Mouse (Mus musculus) MEL (cell line): ENCODE results near the gene Usf3. TPM values are rescaled to one million over a fixed set of nuclear protein-coding genes. Genes with fewer than 3 reads are reported as not detected.

ENCODE experiments used
- DNase-seq: peaks from one replicate; pipeline ENCODE4 v3.0.0; 2011; ENCODE audit warnings: low read depth, low spot score
- H3K27ac ChIP-seq: 2 replicates; pipeline ENCODE4 v1.5.1; 2012; ENCODE audit warnings: low read depth, mild to moderate bottlenecking, control low read depth, low read length, moderate library complexity; ENCODE audit not compliant: control insufficient read depth
- H3K27me3 ChIP-seq, 2 experiments: fragments of 150-350 bp in 1 of 2; sonication (generic) in 1 of 2; 2 replicates each; pipeline ENCODE4 v1.6.1; 2012; ENCODE audit warnings: low read length in 2 of 2, mild to moderate bottlenecking in 2 of 2, improper control_type of control experiment in 1 of 2, moderate library complexity in 1 of 2; ENCODE audit not compliant: insufficient read depth in 2 of 2, control insufficient read depth in 1 of 2
- H3K36me3 ChIP-seq, 2 experiments: 2 replicates each; pipeline ENCODE4 v1.6.1; 2012 to 2014; ENCODE audit warnings: low read length in 2 of 2, improper control_type of control experiment in 1 of 2, inconsistent platforms in 1 of 2, mild to moderate bottlenecking in 1 of 2; ENCODE audit not compliant: insufficient read depth in 2 of 2, control insufficient read depth in 1 of 2
- H3K4me1 ChIP-seq, 2 experiments: fragments of 150-350 bp in 1 of 2; sonication (generic) in 1 of 2; 2 replicates each; pipeline ENCODE4 v1.6.1; 2012; ENCODE audit warnings: low read length in 2 of 2, improper control_type of control experiment in 1 of 2, mild to moderate bottlenecking in 1 of 2; ENCODE audit not compliant: insufficient read depth in 2 of 2, control insufficient read depth in 1 of 2
- H3K4me3 ChIP-seq, 2 experiments: fragments of 150-350 bp in 1 of 2; sonication (generic) in 1 of 2; 2 replicates each; pipeline ENCODE4 v1.5.1; 2012; ENCODE audit warnings: low read depth in 2 of 2, low read length in 2 of 2, mild to moderate bottlenecking in 2 of 2, moderate library complexity in 2 of 2, control low read depth in 1 of 2, improper control_type of control experiment in 1 of 2; ENCODE audit not compliant: control insufficient read depth in 1 of 2, insufficient read depth in 1 of 2
- H3K79me2 ChIP-seq: 2 replicates; pipeline ENCODE4 v1.6.1; 2012; ENCODE audit warnings: mild to moderate bottlenecking, low read length, moderate library complexity; ENCODE audit not compliant: control insufficient read depth, poor library complexity, insufficient read depth
- H3K9ac ChIP-seq: 2 replicates; pipeline ENCODE4 v1.6.1; 2012; ENCODE audit warnings: low read depth, mild to moderate bottlenecking, control low read depth, low read length, moderate library complexity; ENCODE audit not compliant: control insufficient read depth, poor library complexity, severe bottlenecking
- H3K9me3 ChIP-seq: fragments of 150-350 bp; sonication (generic); replicated peaks from 2 replicates; pipeline ENCODE4 v1.6.1; 2012; ENCODE audit warnings: mild to moderate bottlenecking, low read length, improper control_type of control experiment, moderate library complexity; ENCODE audit not compliant: insufficient read depth
- BHLHE40 ChIP-seq: IDR thresholded peaks from 2 replicates; pipeline ENCODE4 v1.6.1; 2012; ENCODE audit warnings: low read depth, mild to moderate bottlenecking, inconsistent platforms, low read length, improper control_type of control experiment, borderline replicate concordance
- CHD1 ChIP-seq: IDR thresholded peaks from 2 replicates; pipeline ENCODE4 v1.6.1; 2012; ENCODE audit warnings: low read depth, mild to moderate bottlenecking, inconsistent platforms, low read length, improper control_type of control experiment
- CHD2 ChIP-seq: IDR thresholded peaks from 2 replicates; pipeline ENCODE4 v1.6.1; 2011; ENCODE audit warnings: low read length, improper control_type of control experiment
- E2F4 ChIP-seq: IDR thresholded peaks from 2 replicates; pipeline ENCODE4 v1.6.1; 2011; ENCODE audit warnings: low read depth, low read length, improper control_type of control experiment, borderline replicate concordance
- ELF1 ChIP-seq: IDR thresholded peaks from 2 replicates; pipeline ENCODE4 v1.6.1; 2014; ENCODE audit warnings: low read depth, mild to moderate bottlenecking, inconsistent platforms, low read length, improper control_type of control experiment, moderate library complexity
- EP300 ChIP-seq, 2 experiments: IDR thresholded peaks; 2 replicates each; pipeline ENCODE4 v1.6.1; 2011; ENCODE audit warnings: improper control_type of control experiment in 2 of 2, low read length in 2 of 2, low read depth in 1 of 2, mild to moderate bottlenecking in 1 of 2
- ETS1 ChIP-seq: IDR thresholded peaks from 2 replicates; pipeline ENCODE4 v1.6.1; 2012; ENCODE audit warnings: low read depth, mild to moderate bottlenecking, inconsistent platforms, low read length, improper control_type of control experiment, moderate library complexity
- GABPA ChIP-seq: IDR thresholded peaks from 2 replicates; pipeline ENCODE4 v1.6.1; 2012; ENCODE audit warnings: low read depth, mild to moderate bottlenecking, inconsistent platforms, low read length, improper control_type of control experiment, moderate library complexity
- GATA1 ChIP-seq: IDR thresholded peaks from 2 replicates; pipeline ENCODE4 v1.6.1; 2011; ENCODE audit warnings: low read depth, low read length, improper control_type of control experiment
- HCFC1 ChIP-seq: IDR thresholded peaks from 2 replicates; pipeline ENCODE4 v1.6.1; 2012; ENCODE audit warnings: low read depth, mild to moderate bottlenecking, inconsistent platforms, low read length, improper control_type of control experiment, moderate library complexity
- JUND ChIP-seq: IDR thresholded peaks from 2 replicates; pipeline ENCODE4 v1.6.1; 2011; ENCODE audit warnings: low read depth, mild to moderate bottlenecking, improper control_type of control experiment, low read length
- KAT2A ChIP-seq: conservative IDR thresholded peaks from 2 replicates; pipeline ENCODE4 v1.6.1; 2012; ENCODE audit warnings: low read depth, low read length, improper control_type of control experiment, inconsistent platforms
- MAFK ChIP-seq: IDR thresholded peaks from 2 replicates; pipeline ENCODE4 v1.6.1; 2011; ENCODE audit warnings: low read depth, mild to moderate bottlenecking, low read length, improper control_type of control experiment, borderline replicate concordance
- MAX ChIP-seq: IDR thresholded peaks from 2 replicates; pipeline ENCODE4 v1.6.1; 2011; ENCODE audit warnings: low read length, improper control_type of control experiment
- MAZ ChIP-seq: IDR thresholded peaks from 2 replicates; pipeline ENCODE4 v1.6.1; 2012; ENCODE audit warnings: low read depth, mild to moderate bottlenecking, inconsistent platforms, low read length, improper control_type of control experiment
- MXI1 ChIP-seq: IDR thresholded peaks from 2 replicates; pipeline ENCODE4 v1.6.1; 2011; ENCODE audit warnings: mild to moderate bottlenecking, low read depth, low read length, improper control_type of control experiment
- MYB ChIP-seq: IDR thresholded peaks from 2 replicates; pipeline ENCODE4 v1.6.1; 2011; ENCODE audit warnings: mild to moderate bottlenecking, low read depth, low read length, improper control_type of control experiment
- MYC ChIP-seq: IDR thresholded peaks from 2 replicates; pipeline ENCODE4 v1.6.1; 2011; ENCODE audit warnings: low read depth, mild to moderate bottlenecking, low read length, improper control_type of control experiment, moderate library complexity
- NELFE ChIP-seq: IDR thresholded peaks from 2 replicates; pipeline ENCODE4 v1.6.1; 2011; ENCODE audit warnings: low read depth, low read length, improper control_type of control experiment
- NRF1 ChIP-seq: IDR thresholded peaks from 2 replicates; pipeline ENCODE4 v1.6.1; 2014; ENCODE audit warnings: low read depth, mild to moderate bottlenecking, inconsistent platforms, low read length, improper control_type of control experiment, moderate library complexity; ENCODE audit not compliant: poor library complexity, insufficient read depth, severe bottlenecking
- POLR2A ChIP-seq, 2 experiments: IDR thresholded peaks; 2 replicates each; pipeline ENCODE4 v1.6.1; 2011 to 2012; ENCODE audit warnings: low read length in 2 of 2, mild to moderate bottlenecking in 2 of 2, control low read depth in 1 of 2, improper control_type of control experiment in 1 of 2, low read depth in 1 of 2, moderate library complexity in 1 of 2; ENCODE audit not compliant: control insufficient read depth in 1 of 2, insufficient read depth in 1 of 2, poor library complexity in 1 of 2
- POLR2AphosphoS2 ChIP-seq: IDR thresholded peaks from 2 replicates; pipeline ENCODE4 v1.6.1; 2011; ENCODE audit warnings: low read length, improper control_type of control experiment
- POLR2AphosphoS5 ChIP-seq: IDR thresholded peaks from 2 replicates; pipeline ENCODE4 v1.6.1; 2012; ENCODE audit warnings: low read depth, borderline replicate concordance, mild to moderate bottlenecking, inconsistent platforms, low read length, moderate library complexity, mixed read lengths
- RAD21 ChIP-seq: IDR thresholded peaks from 2 replicates; pipeline ENCODE4 v1.6.1; 2011; ENCODE audit warnings: mild to moderate bottlenecking, low read depth, low read length, improper control_type of control experiment
- RCOR1 ChIP-seq: IDR thresholded peaks from 2 replicates; pipeline ENCODE4 v1.6.1; 2012; ENCODE audit warnings: low read depth, mild to moderate bottlenecking, inconsistent platforms, low read length, improper control_type of control experiment
- SMC3 ChIP-seq: IDR thresholded peaks from 2 replicates; pipeline ENCODE4 v1.6.1; 2011; ENCODE audit warnings: low read depth, low read length, improper control_type of control experiment
- TBP ChIP-seq: IDR thresholded peaks from 2 replicates; pipeline ENCODE4 v1.8.0; 2011; ENCODE audit warnings: low read depth, low read length, improper control_type of control experiment
- TCF12 ChIP-seq: IDR thresholded peaks from 2 replicates; pipeline ENCODE4 v1.6.1; 2014; ENCODE audit warnings: low read depth, mild to moderate bottlenecking, inconsistent platforms, low read length, improper control_type of control experiment, moderate library complexity
- USF1 ChIP-seq: IDR thresholded peaks from 2 replicates; pipeline ENCODE4 v1.6.1; 2014; ENCODE audit warnings: low read depth, mild to moderate bottlenecking, inconsistent platforms, low read length, improper control_type of control experiment, moderate library complexity
- USF2 ChIP-seq, 2 experiments: IDR thresholded peaks; 2 replicates each; pipeline ENCODE4 v1.6.1; 2011 to 2012; ENCODE audit warnings: improper control_type of control experiment in 2 of 2, low read length in 2 of 2, borderline replicate concordance in 1 of 2, inconsistent platforms in 1 of 2, low read depth in 1 of 2, mild to moderate bottlenecking in 1 of 2; ENCODE audit not compliant: insufficient read depth in 1 of 2
- ZNF384 ChIP-seq: IDR thresholded peaks from 2 replicates; pipeline ENCODE4 v1.6.1; 2012; ENCODE audit warnings: low read depth, mild to moderate bottlenecking, inconsistent platforms, low read length, improper control_type of control experiment
- polyA plus RNA-seq, 2 experiments: library from polyadenylated mRNA; stranded (reverse) in 1 of 2; unstranded in 1 of 2; fragments of >175 nt in 1 of 2; fragments of >200 nt in 1 of 2; gene quantifications; 2 replicates each; pipeline versions ENCODE4 v1.2.1 to v1.2.4; 2012; ENCODE audit warnings: low replicate concordance in 2 of 2, low read depth in 1 of 2; ENCODE audit not compliant: insufficient read length in 2 of 2, insufficient read depth in 1 of 2, missing spikeins in 1 of 2
- total RNA-seq: library from RNA; depleted of rRNA; stranded (reverse); fragments of 300-350 nt; gene quantifications from 2 replicates; pipeline ENCODE4 v1.2.3, GENCODE M21; 2012

Gene Usf3
- total and polyA plus RNA-seq, 3 experiments = 3.4 to 89.6 (median 11.0) TPM

GRCm38 (mm10) chr16:44172297-44173154, 520 bp upstream of the Usf3 start (continued):
- TF ChIP-seq MYC (no peak), POLR2AphosphoS2 (peak; percentile 38; the same call in 1 of the 2 replicates), POLR2A (IDR thresholded peaks at IDR 0.05; ENCODE audit: control insufficient read depth in 1 of 2, insufficient read depth in 1 of 2, low read depth in 1 of 2, low read length in 2 of 2, poor library complexity in 1 of 2) (no peak; a peak in 1 of 4 replicates), MAFK (no peak), MAZ (peak; percentile 95; the same call in 1 of the 2 replicates)

DNA sequence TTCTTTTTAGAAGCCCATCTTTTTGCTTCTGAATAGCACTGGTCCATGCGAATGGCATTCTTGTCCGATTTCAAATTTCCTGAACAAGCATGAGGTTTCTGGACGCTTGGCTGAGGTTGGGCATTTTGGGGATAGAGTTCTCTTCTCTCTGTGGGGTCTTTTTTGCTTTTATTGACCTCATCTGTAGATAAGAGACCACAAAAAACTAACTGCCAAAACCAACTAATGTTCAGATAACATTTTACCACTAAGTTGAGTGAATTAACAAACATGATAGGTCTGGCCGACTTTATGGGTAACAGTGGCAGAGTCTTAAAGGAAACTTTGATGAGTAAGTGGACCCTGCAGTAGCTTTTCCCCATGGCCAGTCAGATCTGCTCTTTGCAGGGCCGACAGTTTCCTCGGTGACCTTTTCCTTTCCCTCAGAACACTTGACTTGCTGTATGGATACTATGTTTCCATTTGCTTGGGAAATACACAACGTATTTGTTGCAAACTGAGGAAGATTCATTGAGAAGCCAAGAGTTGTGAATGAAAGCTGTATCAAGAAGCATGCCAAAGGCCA, 1.0 kb downstream of the Usf3 start:
- H3K9me3 ChIP-seq = no peaks in the 10 kb centered on the region
- H3K27me3 ChIP-seq = no peaks in the 10 kb centered on the region
- peak; percentile 73 for DNase-seq
- H3K4me3 ChIP-seq = peak overlapping the region; percentile 84 to 96
- H3K79me2 ChIP-seq = peaks cover 26% of the 10 kb centered on the region
- H3K36me3 ChIP-seq = peaks cover 0 to 26% of the 10 kb centered on the region in 2 experiments; a peak in 2 of 4 replicates
- peak overlapping the region; percentile 91 for H3K27ac ChIP-seq
- peaks cover 17 to 22% of the 10 kb centered on the region in 2 experiments for H3K4me1 ChIP-seq
- peak overlapping the region; percentile 76 for H3K9ac ChIP-seq
- TF ChIP-seq POLR2A (IDR thresholded peaks at IDR 0.05; ENCODE audit: control insufficient read depth in 1 of 2, insufficient read depth in 1 of 2, low read depth in 1 of 2, low read length in 2 of 2, poor library complexity in 1 of 2) (peak in 1 of 2 experiments; percentile 15; a peak in 1 of 4 replicates), ELF1 (no peak; the same call in 1 of the 2 replicates), ETS1 (peak; percentile 85), ZNF384 (peak; percentile 69), JUND (no peak), GATA1 (peak; percentile 92), SMC3 (no peak), POLR2AphosphoS2 (no peak), MAX (peak; percentile 47; the same call in 1 of the 2 replicates), KAT2A (no peak), TCF12 (peak; percentile 58), CHD2 (no peak), MXI1 (peak; percentile 57; the same call in 1 of the 2 replicates), NRF1 (no peak), USF1 (no peak), GABPA (no peak), E2F4 (no peak), MYB (peak; percentile 83), BHLHE40 (peak; percentile 52; the same call in 1 of the 2 replicates), USF2 (IDR thresholded peaks at IDR 0.05; ENCODE audit: borderline replicate concordance in 1 of 2, insufficient read depth in 1 of 2, low read depth in 1 of 2, low read length in 2 of 2) (no peak), RCOR1 (peak; percentile 92), MAFK (peak; percentile 92), RAD21 (no peak), CHD1 (0 out of 2 replicates have a peak, but pooled peaks have one; percentile 59), MYC (peak; percentile 67), EP300 (IDR thresholded peaks at IDR 0.05; ENCODE audit: low read depth in 1 of 2, low read length in 2 of 2) (peak; percentile 90 to 92), MAZ (peak; percentile 66; the same call in 1 of the 2 replicates), NELFE (no peak), POLR2AphosphoS5 (no peak), TBP (peak; percentile 9), HCFC1 (peak; percentile 56; the same call in 1 of the 2 replicates)
